Mouse (Mus musculus) CH12.LX (cell line): ENCODE measurements around the gene Postn. TPM values are rescaled to one million over a fixed set of nuclear protein-coding genes. Genes with fewer than 3 reads are reported as not detected.

Experiments
- DNase-seq: peaks from one replicate; pipeline ENCODE4 v3.0.0-alpha.2; 2013; ENCODE audit errors: extremely low read depth
- H3K27ac ChIP-seq: 2 replicates; pipeline ENCODE4 v1.5.1; 2012; ENCODE audit warnings: low read depth, mild to moderate bottlenecking, control low read depth, moderate library complexity; ENCODE audit not compliant: insufficient read depth
- H3K27me3 ChIP-seq: replicated peaks from 2 replicates; pipeline ENCODE3; 2012; ENCODE audit warnings: inconsistent platforms
- H3K36me3 ChIP-seq, 2 experiments: replicated peaks in 1 of 2; 2 replicates each; pipeline versions ENCODE3 to v1.6.1; 2012; ENCODE audit warnings: inconsistent platforms in 1 of 2, low read length in 1 of 2, mild to moderate bottlenecking in 1 of 2, mixed read lengths in 1 of 2, moderate library complexity in 1 of 2; ENCODE audit not compliant: control insufficient read depth in 1 of 2, insufficient read depth in 1 of 2
- H3K4me1 ChIP-seq, 2 experiments: 2 replicates each; pipeline ENCODE4 v1.6.1; 2012; ENCODE audit warnings: inconsistent platforms in 1 of 2, moderate library complexity in 1 of 2; ENCODE audit not compliant: insufficient read depth in 2 of 2, control insufficient read depth in 1 of 2
- H3K4me2 ChIP-seq: 2 replicates; pipeline ENCODE4 v1.6.1; 2012; ENCODE audit warnings: low read depth, mild to moderate bottlenecking, control low read depth; ENCODE audit not compliant: poor library complexity, insufficient read depth, severe bottlenecking
- H3K4me3 ChIP-seq, 3 experiments: fragments of 150-350 bp in 1 of 3; sonication (generic) in 1 of 3; replicated peaks in 1 of 3; 2 replicates each; pipeline versions ENCODE3 to v1.5.1; 2011 to 2012; ENCODE audit warnings: low read depth in 2 of 3, low read length in 2 of 3, mild to moderate bottlenecking in 2 of 3, moderate library complexity in 2 of 3, control low read depth in 1 of 3, improper control_type of control experiment in 1 of 3, inconsistent platforms in 1 of 3, mixed read lengths in 1 of 3; ENCODE audit not compliant: poor library complexity in 1 of 3
- H3K79me2 ChIP-seq: replicated peaks from 2 replicates; pipeline ENCODE4 v1.6.1; 2012; ENCODE audit warnings: mild to moderate bottlenecking, moderate library complexity; ENCODE audit not compliant: control insufficient read depth, poor library complexity, insufficient read depth, severe bottlenecking; ENCODE audit errors: extremely low read depth
- H3K9ac ChIP-seq: 2 replicates; pipeline ENCODE4 v1.6.1; 2012; ENCODE audit warnings: low read depth, mild to moderate bottlenecking, control low read depth, moderate library complexity; ENCODE audit not compliant: insufficient read depth
- H3K9me3 ChIP-seq: replicated peaks from 2 replicates; pipeline ENCODE3; 2012; ENCODE audit warnings: low read length, inconsistent platforms, mixed read lengths
- BHLHE40 ChIP-seq: IDR thresholded peaks from 2 replicates; pipeline ENCODE4 v1.6.1; 2011; ENCODE audit warnings: mild to moderate bottlenecking, low read depth, low read length, improper control_type of control experiment
- CHD1 ChIP-seq: IDR thresholded peaks from 2 replicates; pipeline ENCODE4 v1.6.1; 2012; ENCODE audit warnings: low read depth, low read length, improper control_type of control experiment, inconsistent platforms
- CHD2 ChIP-seq: IDR thresholded peaks from 2 replicates; pipeline ENCODE4 v1.6.1; 2011; ENCODE audit warnings: low read length, improper control_type of control experiment
- CTCF ChIP-seq, 2 experiments: IDR thresholded peaks in 1 of 2; conservative IDR thresholded peaks in 1 of 2; 2 replicates each; pipeline ENCODE4 v1.5.1; 2011 to 2012; ENCODE audit warnings: low read depth in 2 of 2, low read length in 2 of 2, improper control_type of control experiment in 1 of 2, inconsistent platforms in 1 of 2, mild to moderate bottlenecking in 1 of 2, moderate library complexity in 1 of 2
- E2F4 ChIP-seq: IDR thresholded peaks from 2 replicates; pipeline ENCODE4 v1.6.1; 2011; ENCODE audit warnings: low read depth, low read length, improper control_type of control experiment; ENCODE audit not compliant: insufficient replicate concordance
- ELF1 ChIP-seq: IDR thresholded peaks from 2 replicates; pipeline ENCODE4 v1.6.1; 2014; ENCODE audit warnings: low read depth, mild to moderate bottlenecking, inconsistent platforms, low read length, improper control_type of control experiment
- EP300 ChIP-seq: IDR thresholded peaks from 2 replicates; pipeline ENCODE4 v1.6.1; 2011; ENCODE audit warnings: low read length, improper control_type of control experiment
- ETS1 ChIP-seq: conservative IDR thresholded peaks from 2 replicates; pipeline ENCODE4 v1.6.1; 2012; ENCODE audit warnings: low read depth, mild to moderate bottlenecking, inconsistent platforms, low read length, improper control_type of control experiment, moderate library complexity
- GABPA ChIP-seq: IDR thresholded peaks from 2 replicates; pipeline ENCODE4 v1.6.1; 2012; ENCODE audit warnings: low read depth, low read length, improper control_type of control experiment, inconsistent platforms; ENCODE audit not compliant: insufficient replicate concordance
- IRF4 ChIP-seq: IDR thresholded peaks from 2 replicates; pipeline ENCODE4 v1.6.1; 2014; ENCODE audit warnings: low read depth, mild to moderate bottlenecking, inconsistent platforms, low read length, improper control_type of control experiment
- JUN ChIP-seq: IDR thresholded peaks from 2 replicates; pipeline ENCODE4 v1.6.1; 2011; ENCODE audit warnings: low read depth, mild to moderate bottlenecking, low read length, improper control_type of control experiment, moderate library complexity; ENCODE audit not compliant: insufficient read depth
- JUND ChIP-seq: conservative IDR thresholded peaks from 2 replicates; pipeline ENCODE4 v1.6.1; 2011; ENCODE audit warnings: low read depth, low read length, improper control_type of control experiment
- KAT2A ChIP-seq: IDR thresholded peaks from 2 replicates; pipeline ENCODE4 v1.6.1; 2012; ENCODE audit warnings: low read length, improper control_type of control experiment, inconsistent platforms; ENCODE audit not compliant: insufficient replicate concordance
- MAFK ChIP-seq: IDR thresholded peaks from 2 replicates; pipeline ENCODE4 v1.6.1; 2011; ENCODE audit warnings: low read length, improper control_type of control experiment; ENCODE audit not compliant: insufficient replicate concordance
- MAX ChIP-seq: IDR thresholded peaks from 2 replicates; pipeline ENCODE4 v1.6.1; 2011; ENCODE audit warnings: low read length, improper control_type of control experiment
- MAZ ChIP-seq: IDR thresholded peaks from 2 replicates; pipeline ENCODE4 v1.6.1; 2012; ENCODE audit warnings: low read depth, mild to moderate bottlenecking, inconsistent platforms, low read length, improper control_type of control experiment, moderate library complexity
- MEF2A ChIP-seq: IDR thresholded peaks from 2 replicates; pipeline ENCODE4 v1.6.1; 2014; ENCODE audit warnings: low read depth, mild to moderate bottlenecking, inconsistent platforms, low read length, improper control_type of control experiment, borderline replicate concordance
- MXI1 ChIP-seq: IDR thresholded peaks from 2 replicates; pipeline ENCODE4 v1.6.1; 2011; ENCODE audit warnings: mild to moderate bottlenecking, low read depth, low read length, improper control_type of control experiment
- MYC ChIP-seq: IDR thresholded peaks from 2 replicates; pipeline ENCODE4 v1.6.1; 2011; ENCODE audit warnings: low read depth, mild to moderate bottlenecking, improper control_type of control experiment, low read length
- NELFE ChIP-seq: IDR thresholded peaks from 2 replicates; pipeline ENCODE4 v1.6.1; 2011; ENCODE audit warnings: low read depth, low read length, improper control_type of control experiment
- NRF1 ChIP-seq: IDR thresholded peaks from 2 replicates; pipeline ENCODE4 v1.6.1; 2014; ENCODE audit warnings: low read depth, mild to moderate bottlenecking, inconsistent platforms, low read length, improper control_type of control experiment, moderate library complexity
- PAX5 ChIP-seq: IDR thresholded peaks from 2 replicates; pipeline ENCODE4 v1.6.1; 2012; ENCODE audit warnings: low read length, inconsistent platforms, mixed read lengths
- POLR2A ChIP-seq: IDR thresholded peaks from 2 replicates; pipeline ENCODE4 v1.6.1; 2011; ENCODE audit warnings: low read depth, mild to moderate bottlenecking, improper control_type of control experiment, low read length
- POLR2AphosphoS2 ChIP-seq: IDR thresholded peaks from 2 replicates; pipeline ENCODE4 v1.6.1; 2011; ENCODE audit warnings: low read depth, low read length, improper control_type of control experiment
- RAD21 ChIP-seq: IDR thresholded peaks from 2 replicates; pipeline ENCODE4 v1.6.1; 2011; ENCODE audit warnings: low read depth, mild to moderate bottlenecking, low read length, improper control_type of control experiment, moderate library complexity
- RCOR1 ChIP-seq: conservative IDR thresholded peaks from 2 replicates; pipeline ENCODE4 v1.6.1; 2012; ENCODE audit warnings: low read depth, mild to moderate bottlenecking, inconsistent platforms, low read length, improper control_type of control experiment
- SIN3A ChIP-seq: IDR thresholded peaks from 2 replicates; pipeline ENCODE4 v1.6.1; 2012; ENCODE audit warnings: low read length, improper control_type of control experiment, inconsistent platforms
- SMC3 ChIP-seq: IDR thresholded peaks from 2 replicates; pipeline ENCODE4 v1.6.1; 2011; ENCODE audit warnings: low read depth, low read length, improper control_type of control experiment
- TBP ChIP-seq: conservative IDR thresholded peaks from 2 replicates; pipeline ENCODE4 v1.6.1; 2011; ENCODE audit warnings: low read depth, low read length, improper control_type of control experiment
- TCF12 ChIP-seq: IDR thresholded peaks from 2 replicates; pipeline ENCODE4 v1.6.1; 2014; ENCODE audit warnings: low read depth, mild to moderate bottlenecking, inconsistent platforms, low read length, improper control_type of control experiment
- UBTF ChIP-seq: IDR thresholded peaks from 2 replicates; pipeline ENCODE4 v1.6.1; 2012; ENCODE audit warnings: low read depth, mild to moderate bottlenecking, inconsistent platforms, low read length, improper control_type of control experiment, moderate library complexity
- USF1 ChIP-seq: IDR thresholded peaks from 2 replicates; pipeline ENCODE4 v1.6.1; 2014; ENCODE audit warnings: low read depth, mild to moderate bottlenecking, inconsistent platforms, low read length, improper control_type of control experiment
- USF2 ChIP-seq: conservative IDR thresholded peaks from 2 replicates; pipeline ENCODE4 v1.6.1; 2011; ENCODE audit warnings: low read depth, low read length, improper control_type of control experiment
- ZC3H11A ChIP-seq: IDR thresholded peaks from 2 replicates; pipeline ENCODE4 v1.6.1; 2012; ENCODE audit warnings: low read depth, mild to moderate bottlenecking, inconsistent platforms, low read length, improper control_type of control experiment
- ZKSCAN1 ChIP-seq: IDR thresholded peaks from 2 replicates; pipeline ENCODE4 v1.6.1; 2012; ENCODE audit warnings: low read depth, inconsistent platforms, low read length, improper control_type of control experiment, borderline replicate concordance
- ZMIZ1 ChIP-seq: IDR thresholded peaks from 2 replicates; pipeline ENCODE4 v1.6.1; 2012; ENCODE audit warnings: low read depth, mild to moderate bottlenecking, inconsistent platforms, low read length, improper control_type of control experiment
- ZNF384 ChIP-seq: IDR thresholded peaks from 2 replicates; pipeline ENCODE4 v1.6.1; 2012; ENCODE audit warnings: low read depth, low read length, improper control_type of control experiment, inconsistent platforms
- dilution Hi-C: fragments of 300-500 bp; cut with MboI; formaldehyde crosslinking; loops from 2 replicates; pipeline ENCODE4 v1.14.3; 2020; ENCODE audit warnings: low sequenced_read_pairs; ENCODE audit not compliant: extremely low pct_unique_long_range_greater_than_20kb, extremely low pct_ligation_motif_present
- in situ Hi-C: fragments of 300-500 bp; cut with MboI; formaldehyde crosslinking; loops from 3 replicates; pipeline ENCODE4 v1.14.3; 2019; ENCODE audit warnings: low sequenced_read_pairs, low pct_ligation_motif_present, low pct_unique_long_range_greater_than_20kb, mixed read lengths
- polyA plus RNA-seq: library from polyadenylated mRNA; unstranded; fragments of >175 nt; gene quantifications from 2 replicates; pipeline ENCODE4 v1.2.1, GENCODE M21; 2012; ENCODE audit warnings: low read depth; ENCODE audit not compliant: insufficient read length
- total RNA-seq, 2 experiments: library from RNA; depleted of rRNA; stranded (reverse); fragments of 300-350 nt in 1 of 2; fragments of >200 nt in 1 of 2; gene quantifications; 2 replicates each; pipeline ENCODE4 v1.2.3; 2012 to 2014

Postn gene
- total and polyA plus RNA-seq, 3 experiments = 0.59 to 2.6 (median 2.3) TPM

DNA sequence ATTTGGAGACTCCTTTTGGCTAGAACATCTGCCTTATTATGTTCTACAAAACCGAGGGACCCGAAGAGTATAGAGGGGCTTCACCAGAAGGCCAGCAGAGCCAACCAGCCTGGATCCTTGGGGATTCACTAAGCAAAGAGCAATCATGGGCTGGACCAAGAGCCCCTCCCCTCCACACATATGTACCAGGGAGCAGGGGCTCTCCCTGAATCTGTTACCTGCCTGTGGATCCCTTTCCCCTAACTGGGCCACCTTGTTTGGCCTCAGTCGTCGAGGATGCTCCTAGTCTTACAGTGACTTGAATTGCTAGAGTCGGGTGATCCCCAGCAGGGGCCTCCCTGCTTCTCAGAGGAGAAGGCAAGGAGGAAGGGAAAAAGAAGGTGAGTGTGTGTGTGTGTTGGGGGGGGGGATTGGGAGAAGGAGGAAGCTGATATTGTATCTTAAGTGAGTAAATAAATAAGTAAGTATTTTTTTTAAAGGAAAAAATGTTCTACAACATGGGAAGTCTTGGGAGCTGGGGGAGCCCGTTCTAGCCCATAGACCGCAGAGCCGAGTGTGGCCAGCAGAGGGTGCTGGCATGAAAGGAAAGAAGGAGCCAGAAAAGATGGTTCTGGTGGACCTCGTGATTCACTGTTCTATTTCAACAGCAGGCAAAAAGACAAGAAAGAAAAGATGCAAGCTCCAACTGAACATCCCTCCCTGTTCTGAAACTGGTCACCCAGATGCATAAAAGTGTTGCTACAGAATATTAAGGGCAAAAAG is 7.8 kb upstream of the Postn start:
- H3K36me3 ChIP-seq = no peaks in the 10 kb centered on the region
- in situ Hi-C loops = loop anchor here (10.0 to 25.0 kb wide), 4 partner anchors 184 to 709 kb away; partner anchors contain the start of genes Ccna1 and Rfxap
- no peaks in the 10 kb centered on the region for H3K27me3 ChIP-seq
- no peaks in the 10 kb centered on the region for H3K79me2 ChIP-seq
- no peak overlapping the region for H3K4me2 ChIP-seq
- DNase-seq = peak; percentile 61
- peaks cover 0 to 11% of the 10 kb centered on the region in 2 experiments; a peak in 2 of 4 replicates for H3K4me1 ChIP-seq
- TF ChIP-seq IRF4 (no peak), PAX5 (no peak), RAD21 (peak; percentile 91), E2F4 (no peak), NELFE (no peak), CTCF (conservative IDR thresholded peaks at IDR 0.05 in 1 of 2, IDR thresholded peaks at IDR 0.05 in 1 of 2; ENCODE audit: low read depth in 2 of 2, low read length in 2 of 2) (peak; percentile 58 to 93; a peak in 3 of 4 replicates), TBP (no peak), USF1 (no peak), MAZ (no peak), UBTF (no peak), EP300 (no peak), BHLHE40 (no peak), ELF1 (no peak), MAX (0 out of 2 replicates have a peak, but pooled peaks have one; percentile 38), ZC3H11A (peak; percentile 47; the same call in 1 of the 2 replicates), SMC3 (peak; percentile 87), JUN (no peak), RCOR1 (no peak), JUND (no peak), ZNF384 (no peak), TCF12 (no peak), ZMIZ1 (no peak), POLR2AphosphoS2 (no peak), MYC (no peak), USF2 (no peak), GABPA (no peak), ETS1 (no peak), MXI1 (no peak), KAT2A (no peak), NRF1 (no peak), ZKSCAN1 (no peak), POLR2A (no peak), MAFK (no peak), SIN3A (no peak), MEF2A (no peak), CHD1 (no peak), CHD2 (no peak)
- TF ChIP-seq, all 38 proteins: peak for 5
- H3K9me3 ChIP-seq = no peaks in the 10 kb centered on the region
- H3K27ac ChIP-seq = no peak overlapping the region
- H3K4me3 ChIP-seq = no peak overlapping the region
- dilution Hi-C loops = no loop called here
- no peak overlapping the region for H3K9ac ChIP-seq
